Mouse (Mus musculus) lung, embryonic 15.5 days (tissue): ENCODE results near the gene Psmd12. TPM values are rescaled to one million over a fixed set of nuclear protein-coding genes. Genes with fewer than 3 reads are reported as not detected.
"Not testable (repeated sequence)": the region's sequence is repeated elsewhere in the genome, so short reads cannot be mapped to it uniquely, and the experiment has no call there.

ENCODE experiments used
- ATAC-seq: fragments of 200-750 bp; cut with Nextera tagmentation; 2 replicates; pipeline ENCODE4 v1.8.0; 2017; ENCODE audit warnings: moderate number of reproducible peaks, borderline replicate concordance; ENCODE audit not compliant: low FRiP score, low TSS enrichment; ENCODE audit errors: extremely low read depth
- H3K27ac ChIP-seq: fragments of 300-500 bp; sonication (generic); 2 replicates; pipeline ENCODE4 v1.5.1; 2015; ENCODE audit warnings: moderate library complexity, mild to moderate bottlenecking, inconsistent platforms
- H3K27me3 ChIP-seq: fragments of 300-500 bp; sonication (generic); 2 replicates; pipeline ENCODE4 v1.6.1; 2015; ENCODE audit warnings: inconsistent platforms
- H3K36me3 ChIP-seq: fragments of 300-500 bp; sonication (generic); 2 replicates; pipeline ENCODE4 v1.6.1; 2015; ENCODE audit warnings: inconsistent platforms
- H3K4me1 ChIP-seq: fragments of 300-500 bp; sonication (generic); 2 replicates; pipeline ENCODE4 v1.6.1; 2015; ENCODE audit warnings: inconsistent platforms
- H3K4me2 ChIP-seq: fragments of 300-500 bp; sonication (generic); 2 replicates; pipeline ENCODE4 v1.6.1; 2015; ENCODE audit warnings: inconsistent platforms, mild to moderate bottlenecking, moderate library complexity
- H3K4me3 ChIP-seq: fragments of 300-500 bp; sonication (generic); 2 replicates; pipeline ENCODE4 v1.5.1; 2015; ENCODE audit warnings: mild to moderate bottlenecking, inconsistent platforms
- H3K9ac ChIP-seq: fragments of 300-500 bp; sonication (generic); 2 replicates; pipeline ENCODE4 v1.6.1; 2015; ENCODE audit warnings: inconsistent platforms
- H3K9me3 ChIP-seq: fragments of 300-500 bp; sonication (generic); 2 replicates; pipeline ENCODE4 v1.6.1; 2016; ENCODE audit warnings: inconsistent platforms
- WGBS: fragments of 180-500 bp; shearing (Covaris S2); methylation state at CpG from one replicate; pipeline ENCODE4 v1.1.7; 2015; 5-methylcytosine and 5-hydroxymethylcytosine counted together
- polyA plus RNA-seq: library from polyadenylated mRNA; unstranded; fragments of >200 nt; fragmentation: Nextera tagmentation; extraction: Ambion mirVana; gene quantifications from 2 replicates; pipeline ENCODE4 v1.2.1, GENCODE M21; 2015

Gene Psmd12
- polyA plus RNA-seq, 1 experiment from 2014 or later: 178 TPM

GRCm38 (mm10) chr11:107479862-107480203 is 549 bp downstream of the Psmd12 start:
- Histone ChIP-seq H3K9me3 (no peaks in the 10 kb centered on the region), H3K9ac (peak overlapping the region; percentile 98), H3K4me1 (peaks cover 17% of the 10 kb centered on the region), H3K27me3 (no peaks in the 10 kb centered on the region), H3K27ac (peak overlapping the region; percentile 71; the same call in 1 of the 2 replicates), H3K36me3 (peaks cover 5% of the 10 kb centered on the region; the same call in 1 of the 2 replicates), H3K4me3 (peak overlapping the region; percentile 99), H3K4me2 (peak overlapping the region; percentile 81)
- WGBS: under 1% methylated on average over 10 of the region's 10 CpGs
- no peak for ATAC-seq

DNA sequence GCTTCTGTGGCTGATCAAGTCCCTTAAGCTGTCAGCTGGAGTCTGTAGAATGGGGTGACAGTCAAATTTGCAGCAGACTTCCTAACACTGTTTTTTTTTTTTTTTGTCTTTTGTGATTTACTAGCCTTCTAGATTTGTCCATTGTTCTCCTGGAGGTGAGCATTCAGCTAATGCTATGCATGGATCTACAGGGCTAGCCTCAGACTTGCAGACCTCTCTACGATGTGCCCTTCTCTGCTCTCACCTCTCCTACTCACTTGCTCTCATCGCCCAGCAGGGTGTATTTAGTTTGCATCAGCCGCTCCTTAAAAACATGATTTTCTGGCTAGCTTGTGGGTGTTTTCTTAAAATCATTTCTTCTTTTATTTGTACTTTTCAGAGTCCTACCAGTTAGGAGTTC is 5.1 kb downstream of the Psmd12 start:
- no peak overlapping the region for H3K4me3 ChIP-seq
- no peak overlapping the region for H3K9ac ChIP-seq
- H3K27ac ChIP-seq: no peak overlapping the region
- no peaks in the 10 kb centered on the region for H3K9me3 ChIP-seq
- no peak for ATAC-seq
- H3K4me2 ChIP-seq: no peak overlapping the region
- 84% methylated on average over 3 of the region's 3 CpGs for WGBS
- H3K4me1 ChIP-seq: peaks cover 17% of the 10 kb centered on the region
- H3K36me3 ChIP-seq: peaks cover 41% of the 10 kb centered on the region
- no peaks in the 10 kb centered on the region for H3K27me3 ChIP-seq

- Histone ChIP-seq H3K36me3 (peaks cover 17% of the 10 kb centered on the region), H3K4me3 (no peak overlapping the region), H3K4me2 (no peak overlapping the region), H3K27me3 (no peaks in the 10 kb centered on the region), H3K9ac (no peak overlapping the region), H3K27ac (no peak overlapping the region), H3K4me1 (no peaks in the 10 kb centered on the region), H3K9me3 (no peaks in the 10 kb centered on the region)
- 77% methylated on average over 8 of the region's 8 CpGs for WGBS
- ATAC-seq: no peak
These were observed 23.5 kb downstream of the Psmd12 start for GRCm38 (mm10) chr11:107502801-107503200.

GRCm38 (mm10) chr11:107504364-107504763 is 25.1 kb downstream of the Psmd12 start:
- not testable (repeated sequence) for H3K27me3 ChIP-seq, H3K4me3 ChIP-seq, H3K36me3 ChIP-seq, H3K4me1 ChIP-seq, ATAC-seq, H3K4me2 ChIP-seq, H3K9ac ChIP-seq, H3K27ac ChIP-seq, H3K9me3 ChIP-seq
- 89% methylated on average over 3 of the region's 4 CpGs for WGBS

GRCm38 (mm10) chr11:107506260-107506659 is 27.0 kb downstream of the Psmd12 start:
- Histone ChIP-seq H3K9ac (no peak overlapping the region), H3K27me3 (no peaks in the 10 kb centered on the region), H3K36me3 (no peaks in the 10 kb centered on the region; the same call in 1 of the 2 replicates), H3K4me1 (peaks cover 16% of the 10 kb centered on the region), H3K4me3 (no peak overlapping the region), H3K27ac (no peak overlapping the region), H3K9me3 (no peaks in the 10 kb centered on the region), H3K4me2 (no peak overlapping the region)
- whole genome bisulfite sequencing: 65% methylated on average over 1 of the region's 1 CpGs
- no peak for ATAC-seq

DNA sequence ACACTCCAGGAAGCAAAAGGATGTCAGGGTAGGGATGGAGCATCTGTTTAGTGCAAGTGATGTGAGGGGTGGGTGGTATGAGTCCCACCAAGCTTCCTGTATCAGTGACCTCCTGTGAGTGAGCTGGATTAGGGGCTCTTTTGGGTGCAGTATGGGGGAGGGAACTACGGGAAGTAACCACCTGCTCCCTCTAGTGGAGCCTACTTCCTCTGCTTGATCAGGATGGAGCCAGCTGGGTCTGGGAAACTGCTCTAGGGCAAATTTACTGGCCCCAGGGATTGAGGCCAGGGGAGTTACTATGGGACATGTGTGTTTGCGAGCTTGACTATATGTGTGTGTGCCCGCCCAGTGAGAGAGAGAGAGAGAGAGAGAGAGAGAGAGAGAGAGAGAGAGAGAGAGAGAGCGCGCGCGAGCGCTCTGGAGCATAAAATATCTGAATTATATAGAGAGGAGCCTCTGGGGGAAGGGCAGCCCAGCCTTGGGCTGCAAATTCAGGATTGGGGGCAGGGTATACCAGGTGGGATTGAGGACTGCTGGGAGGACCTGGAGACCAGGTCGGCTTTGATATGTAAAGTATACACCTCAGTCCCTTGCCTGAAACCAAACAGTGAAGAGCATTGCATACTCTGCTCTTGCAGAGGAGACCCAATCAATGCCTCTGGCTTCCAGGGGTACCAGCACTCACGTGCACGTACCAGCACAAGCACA is 30.5 kb downstream of the Psmd12 start:
- no peak overlapping the region for H3K9ac ChIP-seq

GRCm38 (mm10) chr11:107510362-107511269 is 31.3 kb downstream of the Psmd12 start:
- H3K4me3 ChIP-seq: 0 out of 2 replicates have a peak overlapping the region, but pooled peaks have one; percentile 0
- H3K27me3 ChIP-seq: no peaks in the 10 kb centered on the region
- H3K9me3 ChIP-seq: no peaks in the 10 kb centered on the region
- peak; percentile 51; the same call in 1 of the 2 replicates for ATAC-seq
- peak overlapping the region; percentile 27; the same call in 1 of the 2 replicates for H3K9ac ChIP-seq
- H3K4me2 ChIP-seq: peak overlapping the region; percentile 40
- no peaks in the 10 kb centered on the region for H3K36me3 ChIP-seq
- no peak overlapping the region for H3K27ac ChIP-seq
- H3K4me1 ChIP-seq: peaks cover 20% of the 10 kb centered on the region
- WGBS: 5% methylated on average over 18 of the region's 18 CpGs

More for the DNA sequence above, 30.5 kb downstream of the Psmd12 start:
- no peak overlapping the region for H3K27ac ChIP-seq
- peaks cover 20% of the 10 kb centered on the region for H3K4me1 ChIP-seq
- peak overlapping the region; percentile 40; the same call in 1 of the 2 replicates for H3K4me2 ChIP-seq
- WGBS: 18% methylated on average over 11 of the region's 11 CpGs
- peak; percentile 39; the same call in 1 of the 2 replicates for ATAC-seq
- H3K27me3 ChIP-seq: no peaks in the 10 kb centered on the region
- no peaks in the 10 kb centered on the region for H3K36me3 ChIP-seq
- H3K4me3 ChIP-seq: no peak overlapping the region
- H3K9me3 ChIP-seq: no peaks in the 10 kb centered on the region

- WGBS: 45% methylated on average over 5 of the region's 5 CpGs
- H3K4me2 ChIP-seq, H3K27ac ChIP-seq, H3K9ac ChIP-seq, H3K36me3 ChIP-seq, H3K4me3 ChIP-seq, ATAC-seq, H3K27me3 ChIP-seq, H3K9me3 ChIP-seq: not testable (repeated sequence)
- H3K4me1 ChIP-seq: peaks cover 20% of the 10 kb centered on the region
These were observed 32.7 kb downstream of the Psmd12 start for GRCm38 (mm10) chr11:107511954-107512353.

- H3K4me3 ChIP-seq: no peak overlapping the region
- H3K9me3 ChIP-seq: no peaks in the 10 kb centered on the region
- H3K27ac ChIP-seq: no peak overlapping the region
- WGBS: 48% methylated on average over 10 of the region's 10 CpGs
- H3K27me3 ChIP-seq: no peaks in the 10 kb centered on the region
- H3K4me2 ChIP-seq: no peak overlapping the region
- peaks cover 20% of the 10 kb centered on the region for H3K4me1 ChIP-seq
- no peaks in the 10 kb centered on the region for H3K36me3 ChIP-seq
- no peak overlapping the region for H3K9ac ChIP-seq
- ATAC-seq: no peak
These were observed 33.8 kb downstream of the Psmd12 start for GRCm38 (mm10) chr11:107513047-107513446.

DNA sequence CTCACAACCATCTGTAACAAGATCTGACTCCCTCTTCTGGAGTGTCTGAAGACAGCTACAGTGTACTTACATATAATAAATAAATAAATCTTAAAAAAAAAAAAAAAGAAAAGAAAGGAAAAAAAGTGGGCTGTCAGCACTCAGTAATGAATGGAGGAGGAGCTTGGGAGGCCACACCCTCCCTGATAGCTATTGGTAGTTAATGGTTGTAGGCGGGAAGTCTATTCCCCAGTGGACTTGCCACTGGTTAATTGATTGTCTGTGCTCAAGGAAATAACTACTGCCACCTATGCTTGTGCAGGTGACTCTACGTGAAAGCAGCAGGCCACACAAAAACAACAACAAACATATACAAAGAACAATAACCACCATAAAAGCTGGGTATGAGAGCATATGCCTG is 37.1 kb downstream of the Psmd12 start:
- Histone ChIP-seq H3K9me3 (no peaks in the 10 kb centered on the region), H3K9ac (no peak overlapping the region), H3K4me2 (no peak overlapping the region), H3K4me1 (peaks cover 3% of the 10 kb centered on the region), H3K4me3 (no peak overlapping the region), H3K27me3 (no peaks in the 10 kb centered on the region), H3K27ac (no peak overlapping the region), H3K36me3 (no peaks in the 10 kb centered on the region)
- 92% methylated on average over 2 of the region's 2 CpGs for WGBS
- ATAC-seq: no peak

DNA sequence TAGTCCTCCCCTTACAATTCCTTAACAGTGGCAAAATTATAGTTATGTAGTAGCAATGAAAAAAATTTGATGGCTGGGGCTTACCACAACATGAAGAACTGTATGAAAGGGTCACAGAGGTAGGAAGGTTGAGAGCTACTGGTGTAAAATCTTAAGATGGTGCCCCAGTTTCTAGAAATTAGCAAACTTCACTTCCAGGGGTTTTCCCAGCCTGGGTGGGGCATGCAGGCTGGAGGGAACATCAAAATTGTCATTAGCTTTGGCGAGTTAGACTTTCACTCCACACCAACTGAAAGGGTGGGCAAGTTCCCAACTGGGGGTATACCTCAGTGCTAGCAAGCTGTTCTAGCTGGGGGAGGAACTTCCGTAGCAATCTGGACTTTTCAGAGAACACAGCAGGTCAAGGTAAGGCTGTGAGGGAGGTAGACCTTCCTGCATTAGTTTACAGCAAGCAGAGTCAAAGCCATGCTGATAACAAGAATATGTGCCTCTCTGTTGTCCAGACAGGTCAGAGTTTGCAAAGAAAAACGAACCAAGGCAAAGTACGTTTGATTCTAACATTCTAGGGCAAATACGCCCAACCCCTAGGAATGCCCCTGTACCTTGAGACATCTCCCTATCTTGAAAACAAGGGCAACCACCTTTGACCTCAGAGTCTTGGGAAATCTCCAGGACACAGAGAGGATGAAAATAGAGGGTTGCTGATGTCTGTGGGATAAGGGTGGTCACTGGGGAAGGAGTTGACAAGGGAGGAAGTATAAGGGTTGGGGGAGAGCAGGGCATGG is 39.6 kb downstream of the Psmd12 start:
- ATAC-seq: no peak
- H3K36me3 ChIP-seq: no peaks in the 10 kb centered on the region

More for the DNA sequence above, 39.6 kb downstream of the Psmd12 start:
- Histone ChIP-seq H3K9me3 (no peaks in the 10 kb centered on the region), H3K4me2 (no peak overlapping the region), H3K4me3 (no peak overlapping the region), H3K27me3 (no peaks in the 10 kb centered on the region), H3K9ac (no peak overlapping the region), H3K27ac (no peak overlapping the region), H3K4me1 (no peaks in the 10 kb centered on the region)
- 56% methylated on average over 5 of the region's 5 CpGs for WGBS
